Mouse (Mus musculus): Measurements from ENCODE around the gene Dscam.

DNA sequence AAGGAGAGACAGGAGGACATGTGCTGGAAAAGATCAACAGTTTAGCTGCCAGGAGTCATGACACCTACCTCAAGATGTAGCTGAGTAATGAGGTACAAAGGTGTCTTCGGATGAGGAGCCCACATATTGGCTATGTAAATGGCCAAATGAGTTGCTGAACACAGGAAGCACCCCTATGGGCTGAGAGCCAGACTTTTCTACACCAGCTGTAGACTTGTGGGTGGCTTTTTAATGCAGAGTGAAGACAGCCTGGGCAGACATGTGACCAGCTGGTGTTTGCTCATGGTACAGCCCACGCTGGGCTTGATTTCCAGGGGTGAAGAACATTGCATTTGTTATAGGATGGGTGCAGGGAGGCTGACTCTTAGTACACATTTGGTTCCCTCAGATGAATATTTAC lies 43.3 kb downstream of the Dscam start:
- TF ChIP-seq CTCF (IDR thresholded peaks at IDR 0.05; ENCODE audit: low read depth, low read length): no peak
- no peak for TF ChIP-seq POLR2A (IDR thresholded peaks at IDR 0.05; ENCODE audit: extremely low read depth, insufficient read depth, low read length)
